8 mouse cellular contexts compared by ENCODE assay signal in the genomic region with DNA sequence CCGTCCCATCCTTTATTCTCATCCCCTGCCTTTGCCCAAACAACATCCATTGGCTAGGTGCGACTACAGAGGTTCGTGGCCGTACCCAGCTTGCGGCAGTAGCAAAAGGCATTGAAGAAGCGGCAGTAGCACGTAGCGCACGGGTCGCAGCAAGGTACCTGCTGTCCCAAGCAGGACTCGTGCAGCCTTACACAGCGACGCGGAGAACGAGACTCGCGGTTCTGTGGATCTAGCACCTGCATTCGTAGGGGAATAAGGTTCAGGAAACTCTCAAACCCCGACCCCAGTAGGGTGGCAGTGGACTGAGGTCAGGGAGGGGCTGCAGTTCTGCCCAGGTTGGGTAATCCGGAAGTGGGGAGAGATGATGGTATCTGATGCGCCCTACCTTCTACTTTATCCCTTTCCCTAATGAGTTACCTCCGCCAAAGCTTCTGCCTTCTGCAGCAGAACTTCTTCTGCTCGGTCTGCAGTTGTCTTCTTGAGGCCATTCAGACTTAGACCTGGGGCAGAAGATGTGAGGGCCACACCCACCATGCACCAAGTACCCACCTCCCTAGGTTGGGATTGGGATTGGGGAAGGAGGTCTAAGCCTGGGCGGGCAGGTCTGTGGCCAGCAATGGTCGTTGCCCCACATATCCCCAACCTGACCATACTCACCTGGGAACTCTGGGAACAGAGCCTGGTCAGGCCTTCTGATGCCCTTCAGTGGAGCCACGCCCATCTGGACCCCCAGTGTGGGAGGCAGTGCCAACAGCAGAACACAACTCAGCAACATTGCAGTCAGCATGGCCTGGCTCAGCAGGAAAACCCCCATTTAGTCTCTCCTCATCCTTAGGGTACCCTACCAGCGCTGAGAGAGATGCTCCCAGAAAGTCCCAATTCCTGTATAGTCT. TPM values are rescaled to one million over a fixed set of nuclear protein-coding genes. Genes with fewer than 3 reads are reported as not detected.
A peak's percentile ranks its signal among the peaks of the same experiment; 100 is the strongest.
DNase-seq lines count a peak whose midpoint lies in the region; ATAC-seq and TF ChIP-seq lines count a peak whose summit lies in the region.

No protein-coding gene starts in this region.

- no peak for TF ChIP-seq EP300 in lung, postnatal 0 days (IDR thresholded peaks at IDR 0.05)

- TF ChIP-seq CTCF in lung, postnatal 0 days (IDR thresholded peaks at IDR 0.05), result no peak

- peak overlapping the region; percentile 56 for H3K9ac ChIP-seq in intestine, embryonic 14.5 days (ENCODE audit: low read length)
- H3K9ac ChIP-seq in lung, postnatal 0 days (replicated peaks; ENCODE audit: low read depth), result peak overlapping the region; percentile 43

- WGBS in intestine, embryonic 14.5 days, result 29% methylated on average over 27 of the region's 27 CpGs
- 25% methylated on average over 27 of the region's 27 CpGs for WGBS in lung, postnatal 0 days

- H3K9me3 ChIP-seq in erythroblast, embryonic 14.5 days (ENCODE audit: control insufficient read depth, low read length), result no peaks in the 10 kb centered on the region
- no peaks in the 10 kb centered on the region for H3K9me3 ChIP-seq in intestine, embryonic 14.5 days (ENCODE audit: control insufficient read depth, low read length)
- no peaks in the 10 kb centered on the region for H3K9me3 ChIP-seq in lung, postnatal 0 days (ENCODE audit: low read length)

- H3K27ac ChIP-seq in intestine, embryonic 14.5 days (ENCODE audit: low read depth), result no peak overlapping the region
- H3K27ac ChIP-seq in lung, postnatal 0 days (ENCODE audit: low read length), result no peak overlapping the region; the same call in 1 of the 2 replicates

- peaks cover 17% of the 10 kb centered on the region for H3K36me3 ChIP-seq in erythroblast, embryonic 14.5 days (ENCODE audit: control insufficient read depth)
- H3K36me3 ChIP-seq in intestine, embryonic 14.5 days (ENCODE audit: control insufficient read depth, insufficient read depth, low read length), result peaks cover 3% of the 10 kb centered on the region; the same call in 1 of the 2 replicates
- no peaks in the 10 kb centered on the region; the same call in 1 of the 2 replicates for H3K36me3 ChIP-seq in lung, postnatal 0 days (ENCODE audit: insufficient read depth, low read length)

- DNase-seq in layer of hippocampus, adult 11-12 months (ENCODE audit: low spot score), result peak; percentile 20
- DNase-seq in layer of hippocampus, postnatal 25 days (ENCODE audit: extremely low spot score in 1 of 2, low spot score in 1 of 2), result no peak
- peak; percentile 7 for DNase-seq in adrenal gland, postnatal 25 days
- DNase-seq in intestine, embryonic 14.5 days (ENCODE audit: low spot score), result no peak
- DNase-seq in lung, postnatal 0 days (ENCODE audit: low spot score), result no peak
- peak; percentile 57 to 58 for DNase-seq in spleen, postnatal 10 days (ENCODE audit: low spot score in 2 of 2)

- ATAC-seq in intestine, embryonic 14.5 days (replicated peaks; ENCODE audit: low FRiP score, low TSS enrichment, low read depth), result peak; percentile 0; the same call in 1 of the 2 replicates
- no peak for ATAC-seq in lung, postnatal 0 days
- no peak for ATAC-seq in inflammation-experienced regulatory T-cells, adult 6 months

- peak overlapping the region; percentile 92 for H3K4me3 ChIP-seq in erythroblast, embryonic 14.5 days (replicated peaks)
- peak overlapping the region; percentile 83 for H3K4me3 ChIP-seq in intestine, embryonic 14.5 days (ENCODE audit: low read depth, low read length)
- H3K4me3 ChIP-seq in lung, postnatal 0 days (ENCODE audit: low read depth, low read length), result peak overlapping the region; percentile 88

- H3K27me3 ChIP-seq in erythroblast, embryonic 14.5 days (ENCODE audit: control insufficient read depth), result no peaks in the 10 kb centered on the region
- no peaks in the 10 kb centered on the region for H3K27me3 ChIP-seq in intestine, embryonic 14.5 days (replicated peaks; ENCODE audit: control insufficient read depth, insufficient read depth, low read length)
- no peaks in the 10 kb centered on the region for H3K27me3 ChIP-seq in lung, postnatal 0 days (replicated peaks; ENCODE audit: insufficient read depth, low read length)

- peak overlapping the region; percentile 77 for H3K4me2 ChIP-seq in intestine, embryonic 14.5 days (ENCODE audit: low read length)
- H3K4me2 ChIP-seq in lung, postnatal 0 days (replicated peaks; ENCODE audit: low read depth, low read length), result peak overlapping the region; percentile 83

- H3K4me1 ChIP-seq in erythroblast, embryonic 14.5 days (ENCODE audit: control insufficient read depth), result peaks cover 48% of the 10 kb centered on the region
- peaks cover 5% of the 10 kb centered on the region; the same call in 1 of the 2 replicates for H3K4me1 ChIP-seq in intestine, embryonic 14.5 days (replicated peaks; ENCODE audit: control insufficient read depth, insufficient read depth, low read length)
- H3K4me1 ChIP-seq in lung, postnatal 0 days (ENCODE audit: insufficient read depth, low read depth, low read length), result peaks cover 16% of the 10 kb centered on the region; the same call in 1 of the 2 replicates

RNA-seq across cellular contexts. Expression of a gene that starts 1.1 kb away (rescaled TPM):
- 100 to 1,000 TPM; 293 to 332 TPM for total RNA-seq in layer of hippocampus, postnatal 25 days (2021)
- 108 and 110 TPM in 2 replicates for total RNA-seq in adrenal gland, postnatal 25 days (2021)
- 7.7 and 7.8 TPM in 2 replicates for polyA plus RNA-seq in erythroblast, embryonic 14.5 days (2012)
- 72.7 and 78.5 TPM in 2 replicates for polyA plus RNA-seq in intestine, embryonic 14.5 days (2014; fragmentation: Nextera tagmentation; extraction: Ambion mirVana)
- 141 and 146 TPM in 2 replicates for polyA plus RNA-seq in lung, postnatal 0 days (2015; fragmentation: Nextera tagmentation; extraction: Ambion mirVana)
- 10 to 100 TPM; 31.8 to 38.3 (median 38.3) TPM for polyA plus RNA-seq in inflammation-experienced regulatory T-cells, adult 6 months (2017; shearing (Covaris generic))

RNA-seq across cellular contexts. Expression of a gene that starts 38.1 kb away (rescaled TPM):
- total RNA-seq in layer of hippocampus, postnatal 25 days (2021), result 10 to 100 TPM; 83.2 to 92.9 TPM
- 27.7 and 33.5 TPM in 2 replicates for total RNA-seq in adrenal gland, postnatal 25 days (2021)
- polyA plus RNA-seq in erythroblast, embryonic 14.5 days (2012), result 0.23 and 0.27 TPM in 2 replicates
- 19.1 and 20.2 TPM in 2 replicates for polyA plus RNA-seq in intestine, embryonic 14.5 days (2014; fragmentation: Nextera tagmentation; extraction: Ambion mirVana)
- polyA plus RNA-seq in lung, postnatal 0 days (2015; fragmentation: Nextera tagmentation; extraction: Ambion mirVana), result 25.5 and 28.5 TPM in 2 replicates
- 1 to 10 TPM; 6.1 to 9.3 (median 8.7) TPM for polyA plus RNA-seq in inflammation-experienced regulatory T-cells, adult 6 months (2017; shearing (Covaris generic))

RNA-seq across cellular contexts. Expression of a gene that starts 48.4 kb away (rescaled TPM):
- under 1 TPM in 1 of 2 experiments, not detected in 1; 0.15 TPM for total RNA-seq in layer of hippocampus, postnatal 25 days (2021)
- total RNA-seq in adrenal gland, postnatal 25 days (2021), result 0.15 TPM in 1 of 2 replicates, not detected in the other
- polyA plus RNA-seq in erythroblast, embryonic 14.5 days (2012), result not detected in 2 replicates
- polyA plus RNA-seq in intestine, embryonic 14.5 days (2014; fragmentation: Nextera tagmentation; extraction: Ambion mirVana), result 3.1 and 3.8 TPM in 2 replicates
- 1.8 and 2.9 TPM in 2 replicates for polyA plus RNA-seq in lung, postnatal 0 days (2015; fragmentation: Nextera tagmentation; extraction: Ambion mirVana)
- not detected for polyA plus RNA-seq in inflammation-experienced regulatory T-cells, adult 6 months (2017; shearing (Covaris generic))

Comparison
In these comparisons a context has a peak if more than half of its experiments do, and no peak if none do; other contexts are left out.
1. DNase-seq: peak in layer of hippocampus, adult 11-12 months (single experiment), adrenal gland, postnatal 25 days (single experiment) and spleen, postnatal 10 days (2 of 2); none in layer of hippocampus, postnatal 25 days (0 of 2), intestine, embryonic 14.5 days (single experiment) and lung, postnatal 0 days (single experiment).
2. Peak in every context shown above with its lines, with median percentiles within 50 percentile points of each other: H3K4me3 ChIP-seq.